Mouse (Mus musculus): ENCODE results near the gene Kirrel2.

GRCm38 (mm10) chr7:30492765-30493164 lies 35.3 kb upstream of the Kirrel2 start:
- TF ChIP-seq CTCF (IDR thresholded peaks at IDR 0.05; ENCODE audit: insufficient read depth, low read length): peak; percentile 83
- TF ChIP-seq POLR2A (IDR thresholded peaks at IDR 0.05; ENCODE audit: borderline replicate concordance, extremely low read depth, low read depth, low read length): no peak

All from lung, adult 2 months (tissue).